Mouse (Mus musculus) gonadal fat pad, adult 2 months (tissue): ENCODE results near the gene Fam3a. TPM values are rescaled to one million over a fixed set of nuclear protein-coding genes. Genes with fewer than 3 reads are reported as not detected.
"Not testable (repeated sequence)": the region's sequence is repeated elsewhere in the genome, so short reads cannot be mapped to it uniquely, and the experiment has no call there.

Experiments
- DNase-seq: peaks from one replicate; pipeline ENCODE4 v3.0.0-alpha.2; 2012; ENCODE audit warnings: low read depth
- polyA plus RNA-seq: library from polyadenylated mRNA; depleted of rRNA; stranded (reverse); fragments of >200 nt; gene quantifications from 2 replicates; pipeline ENCODE4 v1.2.3, GENCODE M21; 2012; rRNA removed

The Fam3a gene
- 64.3 and 70.1 TPM in 2 replicates for polyA plus RNA-seq

GRCm38 (mm10) chrX:74392535-74393443 lies at the start of gene Fam3a, which contains the start of gene Ikbkg:
Gene Fam3a (minus strand): TSS chrX:74393272.
Gene Ikbkg (plus strand): TSS chrX:74393290.
- DNase-seq: no peak

GRCm38 (mm10) chrX:74429290-74429821 lies 36.3 kb upstream of the Fam3a start:
- no peak for DNase-seq

DNA sequence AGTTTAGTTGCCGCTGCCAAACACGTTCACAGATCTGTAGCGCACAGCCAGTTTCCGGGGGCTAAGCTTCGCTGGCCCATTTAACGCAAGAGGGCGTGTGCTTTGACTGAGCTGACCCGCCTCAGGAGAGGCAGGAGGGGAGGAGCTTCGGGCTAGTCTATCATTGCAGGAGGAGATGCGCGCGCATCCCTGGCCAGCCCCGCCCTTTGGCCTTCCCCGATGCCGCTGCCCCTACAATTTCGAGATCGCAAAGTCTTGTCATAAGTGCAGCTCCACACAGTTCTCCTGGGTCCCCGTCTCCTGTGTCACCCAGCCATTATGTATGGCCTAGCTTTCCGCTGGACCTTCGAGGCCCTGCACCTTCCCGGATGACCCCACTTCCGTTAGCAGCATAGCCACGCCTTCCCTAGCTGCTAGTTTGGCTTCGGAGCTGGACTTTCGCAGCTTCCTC lies 35.8 kb upstream of the Fam3a start, which contains the start of gene G6pdx:
TSS of gene G6pdx (minus strand) at position 369 of the 451 bp plus-strand sequence.
- DNase-seq: no peak

DNA sequence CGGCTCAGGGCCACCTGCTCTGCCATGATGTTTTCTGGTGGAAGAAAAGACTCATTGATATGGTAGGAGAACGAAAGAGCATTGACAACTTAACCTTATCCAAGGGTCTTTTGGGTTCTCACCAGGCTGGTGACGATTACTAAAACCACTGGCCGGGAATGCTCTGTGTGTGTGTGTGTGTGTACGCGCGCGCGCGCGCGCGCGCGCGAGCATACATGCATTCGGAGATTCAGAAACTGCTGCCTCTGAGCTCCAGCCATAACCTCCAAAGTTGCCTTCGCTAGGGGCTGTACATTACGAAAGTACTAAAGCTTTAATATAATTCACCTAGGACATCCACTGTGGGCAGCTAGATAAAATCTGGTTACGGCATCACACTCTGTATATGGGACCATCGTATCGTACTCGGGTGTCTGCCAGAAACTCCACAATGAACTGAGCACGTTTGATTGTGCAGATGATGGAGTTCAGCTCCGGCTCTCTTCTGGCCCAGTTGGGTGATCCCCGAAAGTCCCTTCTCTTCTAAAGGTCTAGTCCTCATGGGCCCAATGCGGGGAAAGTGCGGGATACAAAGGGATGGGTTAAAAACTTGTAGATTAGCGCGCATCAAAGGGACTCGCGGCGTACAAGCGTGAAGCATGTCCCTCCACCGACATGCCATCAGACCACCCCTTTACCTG lies 35.2 kb upstream of the Fam3a start:
- no peak for DNase-seq

DNA sequence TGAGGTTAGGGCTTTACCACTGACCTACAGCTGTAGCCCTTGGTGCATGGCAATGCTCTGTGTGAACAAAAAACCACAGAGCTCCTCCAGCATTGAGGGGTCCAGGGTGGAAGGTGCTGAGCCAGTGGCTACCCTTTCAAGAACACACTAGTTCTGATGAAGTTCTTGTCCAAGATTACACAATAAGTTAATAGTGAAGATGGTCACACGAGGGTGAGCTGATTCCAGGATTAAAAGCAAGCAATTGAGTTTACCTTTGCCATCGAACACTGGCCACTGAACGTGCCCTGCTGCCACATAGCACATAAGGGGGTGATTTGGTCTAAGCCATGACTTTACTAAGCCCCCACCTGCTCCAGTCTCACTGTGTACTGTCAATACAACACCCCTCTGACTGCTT lies 34.0 kb upstream of the Fam3a start:
- DNase-seq: no peak

DNA sequence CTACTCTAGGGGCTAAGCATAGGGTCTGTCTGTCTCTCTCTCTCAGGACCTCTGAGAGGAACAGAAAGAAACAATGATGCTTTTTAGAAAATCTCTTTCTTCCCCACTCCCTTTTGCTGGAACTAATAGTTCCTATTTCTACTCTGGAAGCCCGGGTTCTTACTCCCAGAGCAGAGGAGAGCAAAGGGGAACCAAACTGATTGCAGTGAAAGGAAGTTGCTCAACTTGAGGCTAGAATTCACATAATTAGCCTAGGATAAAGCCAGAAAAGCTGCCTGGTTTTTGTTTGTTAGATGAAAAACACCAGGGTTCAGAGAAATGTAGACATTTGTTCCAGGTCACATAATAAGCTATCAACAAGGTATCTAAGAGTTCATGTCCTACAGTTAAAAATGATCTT lies 33.2 kb upstream of the Fam3a start:
- no peak for DNase-seq

DNA sequence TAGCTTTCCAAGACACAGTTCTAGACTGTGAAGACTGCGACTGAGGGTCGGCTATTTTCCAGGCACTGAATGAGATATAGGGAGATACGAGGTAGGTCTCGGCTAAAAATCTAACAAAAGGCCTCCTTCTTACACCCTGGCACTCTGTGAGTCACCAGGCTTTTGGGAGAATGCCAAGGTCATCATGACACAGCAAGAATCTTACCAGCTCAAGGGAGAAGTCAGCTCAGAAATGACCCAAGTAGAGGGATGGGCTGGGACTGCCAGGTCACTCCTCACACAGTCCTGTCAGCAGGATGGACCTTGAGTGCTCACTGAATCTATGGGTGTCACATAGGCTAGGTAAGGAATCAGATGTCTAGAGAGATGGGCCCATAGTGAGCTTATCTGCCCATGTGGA lies 32.1 kb upstream of the Fam3a start:
- DNase-seq: no peak

- DNase-seq: no peak
Measured at GRCm38 (mm10) chrX:74424443-74424842, 31.4 kb upstream of the Fam3a start.

DNA sequence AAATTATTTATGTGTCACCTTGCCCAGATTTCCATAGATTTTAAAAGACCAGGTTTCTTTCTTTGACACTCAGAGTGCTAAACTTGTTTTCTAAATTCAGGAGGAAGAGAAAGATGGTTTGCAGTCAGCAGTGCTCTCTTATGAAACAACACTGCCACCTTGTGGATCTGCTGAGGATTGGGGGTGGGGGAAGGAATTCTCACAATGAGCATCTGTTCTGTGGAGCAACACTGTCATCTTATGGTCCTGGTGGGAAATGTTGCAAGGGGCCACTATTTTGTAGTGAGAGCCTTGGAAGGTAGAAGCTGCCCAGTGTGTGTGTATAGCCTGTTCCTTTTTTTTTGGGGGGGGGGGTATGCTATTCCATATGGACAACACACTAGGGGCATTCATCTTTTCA lies 20.3 kb upstream of the Fam3a start:
- DNase-seq: no peak

DNA sequence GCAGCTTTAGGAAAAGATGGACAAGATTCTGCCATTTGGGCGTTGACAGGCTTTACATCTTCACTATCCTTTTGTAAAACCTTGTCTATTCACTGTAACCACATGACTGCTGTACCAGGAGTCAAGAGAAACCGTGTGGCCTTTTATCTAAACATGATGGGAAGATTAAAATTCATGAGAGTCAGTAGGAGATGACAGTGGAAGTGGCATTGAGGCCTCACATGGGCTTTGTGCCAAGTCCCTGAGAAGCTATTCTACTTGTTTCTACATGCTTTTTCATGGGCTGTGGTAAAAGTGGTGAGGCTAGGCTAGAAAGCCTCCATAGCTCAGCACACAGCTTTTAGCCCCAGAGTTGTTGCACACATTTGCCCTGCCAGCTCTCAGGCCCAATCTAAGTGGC lies 15.3 kb upstream of the Fam3a start:
- DNase-seq: no peak

- no peak for DNase-seq
Measured at GRCm38 (mm10) chrX:74400136-74400535, 7.1 kb upstream of the Fam3a start.

DNA sequence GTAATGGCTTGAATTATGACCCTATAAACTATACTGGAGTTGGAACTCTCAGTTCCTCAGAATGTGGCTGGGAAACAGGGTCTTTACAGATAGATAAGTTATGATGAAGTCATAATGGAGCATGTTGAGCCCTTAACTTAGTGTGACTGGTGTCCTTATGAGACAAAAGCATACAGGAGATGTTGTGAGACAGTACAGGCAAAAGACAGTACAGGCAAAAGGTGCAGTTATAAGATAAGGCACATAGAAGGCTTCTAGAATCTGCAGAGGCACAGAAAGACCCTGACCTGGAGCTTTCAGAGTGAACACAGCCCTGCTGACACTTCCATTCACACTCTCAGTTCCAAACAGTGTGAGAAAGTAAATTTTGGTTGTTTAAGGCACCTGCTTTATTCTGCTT lies 4.9 kb downstream of the Fam3a start:
- DNase-seq: no peak

- DNase-seq: no peak
Measured at GRCm38 (mm10) chrX:74384451-74384850, 8.6 kb downstream of the Fam3a start.

- DNase-seq: no peak
Measured at GRCm38 (mm10) chrX:74372888-74373549, 20.1 kb downstream of the Fam3a start, which contains the start of the genes Ubl4a and Slc10a3. Gene Ubl4a (minus strand): TSS chrX:74373218. Gene Slc10a3 (minus strand): TSS chrX:74373349.

DNA sequence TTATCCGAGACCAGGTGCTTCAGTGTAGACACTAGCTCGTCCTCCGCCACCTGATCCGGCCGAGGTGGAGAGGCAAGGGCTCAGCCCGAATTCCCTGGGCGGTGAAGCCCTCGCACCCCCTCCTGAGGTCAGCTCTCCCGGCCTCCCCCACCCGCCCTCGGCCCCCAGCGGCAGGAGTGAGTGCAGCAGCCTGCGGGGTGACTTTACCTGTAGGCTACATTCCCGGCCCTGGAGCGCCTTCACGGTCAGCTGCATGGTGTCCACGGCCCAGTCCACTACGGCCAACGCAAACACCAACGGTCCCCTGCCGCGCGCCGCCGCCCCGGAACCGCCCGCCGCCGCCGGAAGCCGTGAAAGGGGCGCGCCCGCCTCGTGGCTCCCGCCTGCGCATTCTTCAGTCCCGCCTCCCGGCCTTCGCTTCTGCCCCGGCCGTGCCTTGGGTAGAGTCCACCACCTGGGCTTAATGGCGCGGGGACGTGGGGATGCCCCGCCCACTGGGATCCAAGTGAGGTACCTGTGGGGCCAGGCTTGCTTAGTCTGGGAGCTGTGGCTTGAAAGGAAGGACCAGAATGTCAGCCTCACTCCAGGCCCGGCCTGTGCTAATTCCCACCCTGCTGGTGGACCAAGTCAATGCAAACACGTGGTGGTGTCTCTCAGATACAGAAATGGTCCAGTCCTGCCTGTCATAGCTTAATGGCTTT lies 24.7 kb downstream of the Fam3a start:
- DNase-seq: no peak

GRCm38 (mm10) chrX:74367512-74367911 lies 25.6 kb downstream of the Fam3a start:
- DNase-seq: no peak

DNA sequence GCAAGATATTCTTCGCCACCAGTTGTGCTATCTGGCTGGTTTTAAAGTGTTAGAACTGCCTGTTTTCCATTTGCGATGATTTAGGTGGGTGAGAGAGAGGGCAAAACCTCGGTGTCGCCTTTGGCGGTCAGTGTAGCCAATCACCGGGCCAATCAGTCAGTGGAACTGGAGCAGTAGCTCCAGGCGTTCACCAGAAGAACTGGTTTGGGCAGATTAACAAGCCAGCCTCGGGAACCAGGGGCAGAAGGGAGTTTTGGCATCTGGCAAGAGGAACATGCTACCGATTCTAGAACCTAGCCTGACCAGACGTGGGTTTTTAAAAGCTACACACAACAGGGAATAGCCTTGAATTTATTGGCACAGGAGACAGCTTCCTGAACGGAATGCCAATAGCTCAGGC lies 33.9 kb downstream of the Fam3a start:
- peak; percentile 41 for DNase-seq

DNA sequence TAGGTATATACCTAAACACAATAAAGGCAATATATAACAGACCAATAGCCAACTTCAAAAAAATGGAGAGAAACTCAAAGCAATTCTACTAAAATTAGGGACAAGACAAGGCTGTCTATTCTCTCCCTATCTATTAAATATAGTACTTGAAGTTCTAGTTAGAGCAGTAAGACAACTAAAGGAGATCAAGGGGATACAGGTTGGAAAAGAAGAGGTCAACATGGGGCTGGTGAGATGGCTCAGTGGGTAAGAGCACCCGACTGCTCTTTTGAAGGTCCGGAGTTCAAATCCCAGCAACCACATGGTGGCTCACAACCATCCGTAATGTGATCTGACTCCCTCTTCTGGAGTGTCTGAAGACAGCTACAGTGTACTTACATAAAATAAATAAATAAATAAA lies 36.0 kb downstream of the Fam3a start:
- DNase-seq: not testable (repeated sequence)

DNA sequence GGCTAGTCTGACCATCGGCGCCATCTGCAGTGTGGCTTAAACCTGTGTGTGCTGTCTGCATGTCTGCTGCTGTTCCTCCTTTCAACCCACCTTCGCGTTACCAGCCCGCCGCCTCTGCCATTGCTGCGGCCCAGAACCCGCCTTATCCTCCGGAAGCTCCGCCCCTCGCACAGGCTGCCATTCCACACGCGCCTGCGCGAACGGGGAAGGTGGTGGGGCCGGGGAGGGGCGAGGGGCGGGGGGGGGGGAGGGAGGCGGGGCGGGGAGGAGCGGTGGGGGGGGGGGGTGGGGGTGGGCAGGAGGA lies 39.7 kb downstream of the Fam3a start, which contains the start of gene Lage3:
TSS of gene Lage3 (minus strand) at position 152 of the 304 bp plus-strand sequence.
- no peak for DNase-seq

DNA sequence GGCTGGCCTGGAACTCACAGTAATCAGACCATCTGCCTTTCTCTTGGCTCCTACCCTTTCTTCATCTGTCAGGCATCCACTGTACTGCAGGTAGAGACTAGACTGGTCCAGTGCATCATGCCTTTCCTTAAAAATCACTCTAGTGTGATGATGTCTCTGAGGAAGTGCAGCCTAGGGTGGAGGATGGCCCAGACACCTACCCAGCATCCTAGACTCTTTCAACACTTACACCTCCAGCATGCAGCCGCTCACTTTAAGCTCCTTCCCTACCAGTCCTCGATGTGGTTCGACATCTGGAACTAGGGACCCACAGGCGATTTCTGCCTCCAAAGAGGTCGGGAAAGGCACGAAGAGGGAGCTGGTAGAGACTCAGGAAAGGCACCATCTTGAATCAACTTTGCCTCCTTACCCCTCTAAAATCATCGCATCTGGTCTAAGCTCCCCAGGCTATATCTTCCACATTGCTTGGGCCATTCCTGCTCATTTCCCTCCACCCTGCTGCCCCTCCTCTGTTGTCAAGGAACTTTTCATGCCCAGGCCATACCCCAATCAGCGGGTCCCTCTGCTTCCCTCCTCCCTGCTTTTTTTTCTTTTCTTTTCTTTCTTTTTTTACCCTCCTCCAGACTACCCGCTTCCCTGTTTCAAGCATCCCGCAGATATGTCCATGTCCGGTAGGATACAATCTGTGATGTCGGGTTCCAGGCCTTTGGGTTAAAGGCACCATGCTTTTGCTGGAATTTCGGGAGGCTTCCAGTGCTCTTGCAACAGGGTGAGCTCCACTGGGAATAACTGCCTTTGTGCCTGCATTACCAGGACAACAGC lies 40.2 kb downstream of the Fam3a start:
- DNase-seq: no peak
